Mouse (Mus musculus): ENCODE data around the gene Gorasp1.

GRCm38 (mm10) chr9:119908708-119909107 is 28.7 kb downstream of the Gorasp1 start:
- TF ChIP-seq POLR2A (IDR thresholded peaks at IDR 0.05; ENCODE audit: low read depth, low read length) (no peak), CTCF (IDR thresholded peaks at IDR 0.05; ENCODE audit: extremely low read depth, insufficient read depth, insufficient read length, insufficient replicate concordance) (no peak)
